Mouse (Mus musculus) kidney, adult 2 months (tissue): ENCODE data around the gene Tanc2. TPM values are rescaled to one million over a fixed set of nuclear protein-coding genes. Genes with fewer than 3 reads are reported as not detected.

ENCODE experiments used
- DNase-seq: peaks from one replicate; pipeline ENCODE4 v3.0.0; 2021
- H3K27ac ChIP-seq: fragments of 200-500 bp; 2 replicates; pipeline ENCODE4 v1.5.1; 2012; ENCODE audit warnings: low read depth, low read length, control low read depth, inconsistent platforms; ENCODE audit not compliant: insufficient read depth
- H3K27me3 ChIP-seq: fragments of 200-500 bp; replicated peaks from 2 replicates; pipeline ENCODE4 v1.6.1; 2012; ENCODE audit warnings: mild to moderate bottlenecking, moderate library complexity, low read length, inconsistent platforms; ENCODE audit not compliant: control insufficient read depth, insufficient read depth
- H3K36me3 ChIP-seq: fragments of 200-500 bp; 2 replicates; pipeline ENCODE4 v1.6.1; 2012; ENCODE audit warnings: mild to moderate bottlenecking, moderate library complexity, low read length, inconsistent platforms; ENCODE audit not compliant: control insufficient read depth, insufficient read depth
- H3K4me1 ChIP-seq: fragments of 200-500 bp; 2 replicates; pipeline ENCODE4 v1.6.1; 2011; ENCODE audit warnings: low read length; ENCODE audit not compliant: control insufficient read depth, insufficient read depth
- H3K4me3 ChIP-seq: fragments of 200-500 bp; 2 replicates; pipeline ENCODE4 v1.5.1; 2011; ENCODE audit warnings: mild to moderate bottlenecking, low read depth, low read length, control low read depth; ENCODE audit not compliant: insufficient read depth
- CTCF ChIP-seq: fragments of 200-500 bp; conservative IDR thresholded peaks from 2 replicates; pipeline ENCODE4 v1.5.1; 2011; ENCODE audit warnings: low read depth, mild to moderate bottlenecking, control low read depth, low read length, moderate library complexity, mixed read lengths; ENCODE audit not compliant: insufficient read depth, insufficient read length
- POLR2A ChIP-seq: fragments of 200-500 bp; IDR thresholded peaks from one replicate; pipeline ENCODE4 v1.6.1; 2011; ENCODE audit warnings: low read depth, low read length, control low read depth
- WGBS: fragments of 180-500 bp; shearing (Covaris S2); methylation state at CpG from one replicate; pipeline ENCODE4 v1.1.7; 2018; 5-methylcytosine and 5-hydroxymethylcytosine counted together
- polyA plus RNA-seq: library from polyadenylated mRNA; depleted of rRNA; stranded (reverse); fragments of >200 nt; gene quantifications from 2 replicates; pipeline ENCODE4 v1.2.3, GENCODE M21; 2012

The Tanc2 gene
- polyA plus RNA-seq, 1 experiment = 19.0 TPM

DNA sequence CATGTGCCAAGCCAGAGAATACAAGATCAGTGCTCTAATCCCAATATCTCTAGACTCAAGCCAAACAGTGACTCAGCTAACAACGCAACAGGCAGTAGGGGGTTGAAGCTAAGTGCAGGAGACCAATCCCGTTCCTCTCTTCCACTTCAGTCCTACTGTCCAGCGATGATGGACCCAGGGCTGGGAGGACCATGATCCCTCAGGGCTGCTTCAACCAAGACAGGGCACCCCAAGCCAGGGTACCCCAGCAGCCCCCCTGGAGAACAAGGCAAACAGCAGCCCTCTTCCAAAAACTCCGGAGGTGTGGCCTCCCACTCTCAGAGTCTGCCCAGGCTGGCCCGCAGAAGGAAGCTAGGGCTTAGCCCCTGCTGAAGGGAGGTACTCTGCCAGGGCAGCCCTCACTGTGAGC is 344.5 kb downstream of the Tanc2 start:
- no peak for DNase-seq
- Histone ChIP-seq H3K4me3 (no peak overlapping the region), H3K27ac (no peak overlapping the region), H3K27me3 (no peaks in the 10 kb centered on the region), H3K36me3 (no peaks in the 10 kb centered on the region), H3K4me1 (0 out of 2 replicates have a peak, but pooled peaks cover 3% of the 10 kb centered on the region)
- 72% methylated on average over 5 of the region's 5 CpGs for WGBS
- TF ChIP-seq CTCF (no peak), POLR2A (no peak)

DNA sequence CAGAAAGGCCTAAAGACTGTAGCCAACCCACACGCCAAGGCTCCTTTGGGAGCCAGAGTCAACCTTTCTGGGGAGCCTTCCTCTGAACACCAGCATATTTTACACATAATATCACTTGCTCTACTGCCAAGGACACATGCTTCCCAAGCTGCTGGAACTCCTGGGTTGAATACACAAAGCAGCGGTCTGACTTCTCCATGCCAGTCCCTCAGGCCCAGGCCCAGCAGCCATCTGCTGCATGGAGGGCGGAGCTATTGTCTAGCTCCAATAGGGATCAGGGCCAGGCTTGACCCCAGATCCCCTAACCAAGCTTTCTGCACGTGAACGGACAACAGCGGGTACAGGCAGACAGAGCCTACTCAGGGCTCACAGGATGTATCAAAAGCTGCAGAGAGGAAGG is 345.0 kb downstream of the Tanc2 start:
- no peaks in the 10 kb centered on the region for H3K36me3 ChIP-seq
- H3K27ac ChIP-seq = no peak overlapping the region
- TF ChIP-seq CTCF (no peak), POLR2A (no peak)
- H3K4me3 ChIP-seq = no peak overlapping the region
- no peak for DNase-seq
- 0 out of 2 replicates have a peak, but pooled peaks cover 3% of the 10 kb centered on the region for H3K4me1 ChIP-seq
- no peaks in the 10 kb centered on the region for H3K27me3 ChIP-seq
- WGBS = 73% methylated on average over 6 of the region's 6 CpGs

DNA sequence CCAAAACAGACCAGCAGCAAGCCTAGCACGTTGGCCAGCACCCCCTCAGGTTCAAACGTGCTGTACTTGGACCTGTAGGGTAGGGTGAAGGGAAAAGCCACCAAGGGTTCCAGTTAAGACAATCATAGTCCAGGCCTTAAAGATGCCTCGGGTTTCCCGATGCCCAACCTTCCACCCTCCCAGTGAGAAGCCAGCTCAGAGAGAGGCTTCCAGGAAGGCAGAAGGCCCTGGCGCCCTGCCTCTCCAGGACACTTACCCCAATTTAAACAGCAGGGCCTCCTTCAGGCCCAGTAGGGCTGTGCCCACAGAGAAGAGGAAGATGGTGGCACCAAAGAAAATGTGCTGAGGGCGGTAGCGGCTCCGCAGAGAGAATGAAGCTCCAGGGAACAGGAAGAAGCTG is 345.7 kb downstream of the Tanc2 start:
- 88% methylated on average over 8 of the region's 8 CpGs for WGBS
- DNase-seq = no peak
- Histone ChIP-seq H3K36me3 (no peaks in the 10 kb centered on the region), H3K4me1 (0 out of 2 replicates have a peak, but pooled peaks cover 3% of the 10 kb centered on the region), H3K27me3 (no peaks in the 10 kb centered on the region), H3K4me3 (no peak overlapping the region), H3K27ac (no peak overlapping the region)
- no peak for TF ChIP-seq POLR2A
- no peak for TF ChIP-seq CTCF

DNA sequence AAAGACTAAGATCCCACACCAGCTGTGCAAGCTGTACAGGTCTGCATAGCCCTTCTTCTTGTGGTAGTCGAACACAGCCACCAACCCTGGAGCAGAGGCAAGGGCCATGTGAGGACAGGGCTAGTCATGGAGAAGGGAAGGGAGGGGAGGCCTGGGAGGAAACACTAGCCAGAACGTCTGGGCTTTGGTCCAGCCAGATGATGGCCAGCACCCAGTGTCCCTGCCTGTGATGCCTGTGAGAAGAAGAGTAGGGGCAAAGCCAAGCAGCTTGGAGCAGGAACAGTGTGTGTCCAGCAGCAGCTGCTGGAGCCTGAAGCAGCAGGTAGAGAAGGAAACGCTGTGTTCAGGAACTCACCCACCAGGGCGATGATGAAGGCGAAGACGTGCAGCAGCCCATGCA is 346.4 kb downstream of the Tanc2 start:
- H3K27ac ChIP-seq = no peak overlapping the region
- 0 out of 2 replicates have a peak, but pooled peaks cover 3% of the 10 kb centered on the region for H3K4me1 ChIP-seq
- H3K27me3 ChIP-seq = no peaks in the 10 kb centered on the region
- no peak for TF ChIP-seq POLR2A
- no peak for TF ChIP-seq CTCF
- no peak overlapping the region for H3K4me3 ChIP-seq
- no peaks in the 10 kb centered on the region for H3K36me3 ChIP-seq
- peak; percentile 69 for DNase-seq
- WGBS = 71% methylated on average over 6 of the region's 6 CpGs

DNA sequence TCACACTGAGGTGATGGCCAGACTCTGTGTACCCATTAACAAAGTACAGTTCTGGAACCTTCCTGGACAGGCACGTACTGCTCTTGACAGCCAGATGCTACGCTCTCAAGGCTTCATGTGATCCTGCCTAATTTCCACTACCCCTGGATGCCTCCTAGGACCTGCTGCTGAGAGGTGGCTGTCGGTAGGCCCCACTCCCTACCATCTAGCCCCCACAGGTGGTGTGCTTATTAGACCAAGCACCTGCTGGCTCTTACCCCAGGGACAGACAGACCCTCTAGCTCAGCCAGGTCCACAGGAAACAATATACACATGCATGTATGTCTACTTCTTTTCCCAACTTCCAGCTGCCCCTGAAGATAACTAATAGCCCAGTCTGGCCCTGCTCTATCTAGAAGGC is 347.2 kb downstream of the Tanc2 start:
- H3K36me3 ChIP-seq = no peaks in the 10 kb centered on the region
- TF ChIP-seq CTCF = no peak
- TF ChIP-seq POLR2A = no peak
- DNase-seq = no peak
- H3K27me3 ChIP-seq = no peaks in the 10 kb centered on the region
- no peak overlapping the region for H3K4me3 ChIP-seq
- no peak overlapping the region for H3K27ac ChIP-seq
- no peaks in the 10 kb centered on the region for H3K4me1 ChIP-seq
- 84% methylated on average over 3 of the region's 3 CpGs for WGBS

DNA sequence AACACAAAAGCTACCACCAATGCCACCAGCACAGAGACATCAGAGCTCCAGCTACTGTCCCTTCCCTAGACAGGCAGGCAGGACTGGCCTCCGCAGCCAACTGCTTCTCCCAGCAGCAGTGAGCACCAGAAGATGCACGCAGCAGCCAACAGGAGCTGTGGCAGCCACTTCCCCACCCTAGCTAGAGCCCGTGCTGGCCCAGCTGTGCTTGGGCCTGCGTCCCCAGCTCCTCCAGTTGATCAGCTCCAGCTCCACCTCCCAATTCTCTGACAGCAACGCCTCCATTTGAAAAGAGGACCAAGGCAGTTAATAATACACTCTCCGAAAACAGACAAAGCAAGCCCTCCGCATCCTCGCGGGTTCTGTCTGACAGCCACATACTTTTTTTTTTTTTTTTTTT is 349.0 kb downstream of the Tanc2 start:
- Histone ChIP-seq H3K27me3 (no peaks in the 10 kb centered on the region), H3K4me1 (peaks cover 4% of the 10 kb centered on the region; the same call in 1 of the 2 replicates), H3K4me3 (no peak overlapping the region), H3K27ac (no peak overlapping the region), H3K36me3 (no peaks in the 10 kb centered on the region)
- WGBS = 73% methylated on average over 9 of the region's 9 CpGs
- no peak for DNase-seq
- no peak for TF ChIP-seq CTCF

DNA sequence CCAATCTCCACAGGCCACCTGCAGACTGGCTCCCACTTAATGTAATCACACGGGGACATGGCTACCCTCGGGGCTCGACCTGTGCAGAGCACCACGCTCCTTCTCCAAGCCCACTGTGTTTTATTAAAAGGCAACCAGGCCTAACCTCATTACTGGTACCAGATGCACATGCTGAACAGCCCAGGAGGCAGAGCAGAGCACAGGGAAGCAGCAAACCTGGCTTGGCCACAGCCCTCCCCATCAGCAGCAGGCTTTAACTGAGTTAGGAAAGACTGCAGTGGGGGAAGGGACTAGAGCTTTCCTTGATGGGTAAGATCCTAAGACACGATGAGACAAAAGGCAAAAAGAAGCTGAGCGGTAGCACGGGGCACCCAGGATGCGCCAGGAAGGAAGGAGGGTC is 352.2 kb downstream of the Tanc2 start:
- DNase-seq = no peak
- peaks cover 8% of the 10 kb centered on the region for H3K4me1 ChIP-seq
- H3K4me3 ChIP-seq = no peak overlapping the region
- TF ChIP-seq CTCF (no peak), POLR2A (no peak)
- H3K27me3 ChIP-seq = no peaks in the 10 kb centered on the region
- H3K27ac ChIP-seq = no peak overlapping the region
- 72% methylated on average over 8 of the region's 8 CpGs for WGBS
- H3K36me3 ChIP-seq = no peaks in the 10 kb centered on the region
